Mouse (Mus musculus) kidney, postnatal 14 days (tissue): Measurements from ENCODE around the gene Fhdc1.

ENCODE experiments used
- DNase-seq: peaks from one replicate; pipeline ENCODE4 v3.0.0; 2022; ENCODE audit warnings: mixed read lengths

Gene Fhdc1

DNA sequence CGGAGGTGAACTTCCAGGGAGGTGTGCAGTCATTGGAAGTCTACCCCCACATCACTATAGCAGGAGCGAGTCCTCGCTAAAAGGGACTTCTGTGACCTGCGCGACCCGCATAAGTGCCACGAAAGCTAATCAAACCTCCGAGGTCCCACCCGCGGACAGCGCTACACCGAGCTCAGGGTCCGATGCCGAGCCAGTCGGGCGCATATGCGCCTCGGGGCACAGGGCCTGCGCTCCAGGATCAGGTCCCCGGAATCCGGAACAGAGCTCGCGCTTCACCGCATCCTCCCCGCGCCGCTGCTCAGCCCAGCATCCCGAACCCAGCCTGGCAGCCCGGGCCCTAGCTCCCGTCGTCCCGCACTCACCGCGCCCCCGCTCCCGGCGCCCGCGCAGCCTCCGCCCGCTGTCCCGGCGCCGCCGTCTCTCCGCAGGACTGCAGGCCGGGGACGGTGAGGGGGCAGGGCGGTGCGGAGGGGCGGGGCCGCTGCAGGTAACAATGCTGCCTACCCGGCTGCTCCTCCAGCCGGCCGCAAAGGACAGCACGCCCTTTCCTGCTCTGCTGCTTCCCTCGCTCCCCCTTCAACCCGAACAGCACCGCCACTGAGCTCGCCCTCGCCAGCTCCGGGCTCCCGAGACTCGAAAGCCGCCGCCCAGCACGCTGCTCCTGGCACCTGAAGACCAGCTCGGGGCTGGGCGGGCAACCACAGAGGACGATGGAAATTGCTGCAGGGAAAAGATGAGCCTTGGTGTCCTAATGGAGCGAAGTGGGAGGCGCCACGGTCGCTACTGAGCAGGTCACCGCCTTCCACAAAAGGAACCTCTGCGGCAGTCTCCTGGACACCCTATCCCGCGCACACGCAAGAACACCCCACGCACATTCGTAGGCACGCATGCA, at the start of gene Fhdc1:
Gene Fhdc1 (minus strand): TSS at position 424 of the 892 bp plus-strand sequence.
- peak; percentile 79 for DNase-seq

DNA sequence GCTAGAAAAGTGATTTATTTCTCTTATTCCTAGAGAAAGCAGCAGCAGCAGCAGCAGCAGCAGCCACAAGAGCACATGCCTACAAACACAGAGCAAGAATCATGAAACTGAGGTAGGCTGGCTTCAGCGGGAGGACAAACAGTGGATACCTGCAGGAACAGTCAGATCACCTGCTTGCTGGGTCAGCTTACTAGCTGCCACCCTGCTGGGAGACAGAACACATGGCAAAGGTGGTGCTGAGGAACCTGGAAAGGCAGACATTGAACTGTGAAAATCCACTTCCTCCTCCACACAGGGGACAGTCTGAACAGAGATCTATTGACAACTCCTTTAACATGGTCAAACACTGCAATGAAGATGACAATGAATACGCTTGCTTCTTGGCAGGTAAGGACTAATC, 48.8 kb upstream of the Fhdc1 start:
- DNase-seq: no peak

DNA sequence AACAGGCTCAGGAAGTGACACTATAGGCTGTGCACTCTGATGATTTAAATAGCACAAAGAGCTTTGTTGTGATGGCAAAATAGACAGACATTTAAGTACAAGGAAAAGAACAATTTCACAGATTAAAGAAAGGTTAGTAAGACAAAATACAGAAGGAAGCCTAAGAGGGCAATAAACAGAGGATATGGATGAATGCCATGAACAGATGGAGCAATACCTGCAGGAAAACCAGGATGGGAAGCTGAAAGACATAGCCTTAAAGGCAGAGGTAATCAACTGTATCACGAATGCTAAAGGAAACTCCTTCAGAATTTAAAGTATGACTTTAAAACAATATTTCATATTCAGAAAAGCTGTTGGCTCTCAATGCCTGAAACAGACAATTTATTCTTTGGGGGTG, 44.7 kb upstream of the Fhdc1 start:
- no peak for DNase-seq

DNA sequence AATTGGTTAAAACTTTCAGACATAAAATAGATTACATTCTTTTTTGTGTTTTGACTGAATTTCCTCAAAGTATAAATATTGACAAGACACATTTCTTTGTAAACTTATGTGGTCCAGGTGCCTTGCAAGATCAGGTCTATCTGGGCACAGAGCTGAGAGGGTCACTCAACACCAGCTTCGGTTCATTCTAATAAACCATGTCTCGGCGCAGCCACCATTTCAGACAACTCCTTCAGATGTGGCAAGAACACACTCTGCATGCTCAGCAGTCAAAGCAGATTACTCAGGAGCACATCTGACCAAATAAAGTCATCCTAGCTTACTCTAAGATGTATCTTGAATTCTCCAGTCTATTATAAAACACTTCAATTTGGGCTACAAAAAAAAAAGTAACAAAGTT, 35.9 kb upstream of the Fhdc1 start:
- DNase-seq: no peak

DNA sequence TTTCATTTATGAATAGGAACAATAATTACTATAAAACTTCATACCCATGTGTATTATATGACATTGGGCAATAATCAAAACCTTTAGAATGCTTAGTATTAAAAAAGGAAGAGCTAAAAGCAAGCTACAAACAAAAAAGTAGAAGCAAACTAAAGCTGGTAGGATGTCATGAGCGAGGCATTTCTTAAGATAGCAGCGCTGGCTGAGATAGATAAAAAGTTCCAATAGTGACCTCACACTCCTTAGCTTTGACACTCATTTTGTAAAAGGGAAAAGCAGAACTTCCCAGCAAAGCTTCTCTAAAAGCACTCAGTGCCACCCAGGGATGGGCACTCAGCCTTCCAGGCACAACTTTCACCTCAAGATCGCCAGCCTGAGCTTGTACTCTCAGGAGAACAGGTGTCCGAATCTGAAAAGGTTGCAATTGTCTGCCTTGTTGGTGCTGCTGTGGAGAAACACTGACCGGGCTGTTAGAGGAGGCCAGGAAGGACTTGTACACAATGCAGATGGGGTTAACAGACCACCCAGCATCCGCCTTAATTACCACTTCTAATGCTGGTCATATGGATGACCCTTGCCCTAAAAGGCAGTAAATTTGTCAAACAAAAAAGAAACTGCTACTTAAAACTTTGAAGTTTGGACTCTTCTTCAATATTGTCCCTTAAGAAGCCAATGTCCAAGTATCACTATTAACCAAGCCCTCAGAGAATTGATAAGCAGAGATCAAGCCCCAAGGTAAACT, 32.7 kb upstream of the Fhdc1 start:
- DNase-seq: no peak

DNA sequence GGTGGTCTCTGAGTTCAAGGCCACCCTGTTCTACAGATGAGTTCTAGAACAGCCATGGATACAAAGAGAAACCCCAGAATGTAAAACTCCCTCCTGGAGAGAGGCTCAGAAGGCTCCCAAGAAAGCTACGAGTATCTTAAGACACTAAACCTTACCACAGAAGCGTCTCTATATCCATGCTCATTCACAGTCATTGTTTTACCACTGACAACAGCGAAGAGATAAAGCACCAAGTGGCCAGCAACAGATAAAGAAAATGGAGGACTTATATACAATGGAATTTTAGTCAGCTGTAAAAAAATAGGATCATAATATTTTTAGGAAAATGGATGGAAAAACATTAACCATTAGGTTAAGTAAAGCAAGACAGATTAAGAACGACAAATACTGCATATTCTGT, 25.0 kb upstream of the Fhdc1 start:
- no peak for DNase-seq

DNA sequence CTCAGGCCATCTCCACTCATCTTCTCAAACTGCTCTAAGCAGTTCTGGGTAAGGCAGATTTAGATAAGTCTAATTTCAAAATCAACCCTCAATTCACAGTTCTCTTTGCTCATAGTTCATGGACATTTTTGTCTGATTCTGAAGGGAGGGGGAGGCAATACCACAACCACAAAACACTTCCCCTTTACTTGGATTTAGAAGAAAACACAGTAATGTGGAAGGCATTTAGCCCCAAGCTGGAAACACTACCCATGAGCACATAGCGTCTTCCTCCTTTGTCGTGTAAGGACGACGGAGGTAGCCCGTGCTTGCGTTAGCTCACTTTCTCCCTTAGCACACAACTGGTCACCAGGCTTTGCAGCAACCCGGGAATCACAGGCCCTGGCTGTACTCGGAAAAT, 24.1 kb upstream of the Fhdc1 start:
- no peak for DNase-seq

DNA sequence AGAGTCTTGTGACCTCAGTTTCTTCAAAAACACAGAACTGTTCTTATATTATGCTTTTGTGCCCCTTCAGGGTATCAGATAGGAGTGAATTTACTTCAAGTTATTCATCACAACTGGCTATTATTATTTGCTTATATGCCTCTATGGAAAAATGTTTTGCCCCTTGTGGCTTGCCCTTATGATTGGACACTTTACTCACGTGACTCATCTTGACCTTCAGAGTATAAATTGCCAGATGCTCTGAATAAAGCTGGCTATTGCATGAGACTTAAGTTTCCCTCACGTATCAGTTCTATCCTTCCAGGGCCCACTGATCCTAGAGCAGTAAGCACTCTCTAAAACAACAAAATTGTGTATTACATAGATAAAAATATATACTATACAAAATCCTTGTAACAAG, 21.9 kb upstream of the Fhdc1 start:
- no peak for DNase-seq

DNA sequence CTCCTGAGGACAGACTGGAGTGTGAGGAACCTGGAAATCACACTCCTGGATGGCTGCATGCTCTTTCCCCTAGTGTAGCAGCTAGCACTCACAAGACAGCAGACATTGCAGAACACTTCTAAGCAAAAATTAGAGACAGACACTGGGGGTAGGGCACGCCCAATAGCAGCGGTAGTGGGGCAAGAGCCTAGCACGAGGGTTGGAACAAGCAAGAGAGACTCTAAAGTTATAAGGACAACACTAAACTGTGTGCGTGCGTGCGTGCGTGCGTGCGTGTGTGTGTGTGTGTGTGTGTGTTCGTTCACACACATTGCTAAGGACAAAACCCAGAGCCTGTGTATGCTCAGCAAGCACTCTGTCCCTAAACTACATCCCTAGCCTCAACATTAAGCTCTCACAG, 20.3 kb upstream of the Fhdc1 start:
- no peak for DNase-seq

DNA sequence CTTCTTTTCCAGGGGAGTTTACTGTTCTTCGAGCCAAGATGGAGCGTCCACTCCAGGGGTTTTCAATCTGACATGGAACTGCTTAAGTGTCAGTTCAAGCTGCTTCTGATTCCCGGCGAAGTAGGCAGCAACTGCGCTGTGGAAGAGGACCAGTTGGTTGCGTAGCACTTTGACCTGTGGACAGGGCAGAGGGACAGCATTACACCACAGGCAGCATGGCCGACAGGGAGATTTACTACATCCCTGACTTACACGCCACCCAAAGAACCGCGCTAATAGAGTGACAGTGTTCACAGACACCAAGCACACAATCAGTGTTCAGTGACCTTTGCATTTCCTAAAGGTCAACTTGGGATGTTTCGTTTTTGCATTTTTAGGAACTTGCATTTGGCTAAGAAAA, 17.5 kb upstream of the Fhdc1 start:
- DNase-seq: no peak

DNA sequence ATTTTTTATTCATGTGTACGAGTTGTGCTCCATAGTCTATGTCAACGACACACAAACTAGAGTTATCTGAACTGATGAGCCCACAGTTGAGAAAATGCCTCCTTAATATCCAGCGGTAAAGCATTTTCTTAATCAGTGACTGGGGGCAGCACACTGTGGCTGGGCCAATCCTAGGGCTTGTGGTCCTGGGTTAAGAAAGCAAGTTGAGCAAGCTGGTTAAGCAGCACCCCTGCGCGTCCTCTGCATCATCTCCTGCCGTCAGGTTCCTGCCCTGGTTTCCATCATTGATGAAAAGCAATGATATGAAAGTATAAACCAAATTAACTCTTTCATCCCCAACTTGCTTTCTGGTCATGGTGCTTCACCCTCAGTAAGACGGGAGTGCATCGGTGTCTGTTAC, 12.4 kb upstream of the Fhdc1 start:
- DNase-seq: no peak

DNA sequence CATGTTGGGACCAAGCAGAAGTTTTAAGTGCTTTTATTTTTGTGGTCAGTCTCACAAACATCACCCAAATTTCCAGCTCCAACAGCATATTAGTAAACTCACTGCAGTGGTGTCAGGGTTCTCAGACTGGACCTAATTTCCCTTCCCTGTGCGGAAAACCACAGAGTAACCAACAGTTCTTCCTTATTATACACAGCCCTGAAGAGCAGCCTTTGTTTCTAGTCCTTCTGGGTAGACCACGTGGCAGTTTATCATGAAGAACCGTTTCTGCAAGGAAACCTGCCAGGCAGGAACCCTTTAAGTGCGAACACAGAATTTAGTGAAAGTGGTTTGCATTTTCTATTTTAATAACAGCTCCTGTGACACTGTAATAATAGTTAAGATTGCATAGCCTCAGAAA, 11.9 kb upstream of the Fhdc1 start:
- DNase-seq: no peak

DNA sequence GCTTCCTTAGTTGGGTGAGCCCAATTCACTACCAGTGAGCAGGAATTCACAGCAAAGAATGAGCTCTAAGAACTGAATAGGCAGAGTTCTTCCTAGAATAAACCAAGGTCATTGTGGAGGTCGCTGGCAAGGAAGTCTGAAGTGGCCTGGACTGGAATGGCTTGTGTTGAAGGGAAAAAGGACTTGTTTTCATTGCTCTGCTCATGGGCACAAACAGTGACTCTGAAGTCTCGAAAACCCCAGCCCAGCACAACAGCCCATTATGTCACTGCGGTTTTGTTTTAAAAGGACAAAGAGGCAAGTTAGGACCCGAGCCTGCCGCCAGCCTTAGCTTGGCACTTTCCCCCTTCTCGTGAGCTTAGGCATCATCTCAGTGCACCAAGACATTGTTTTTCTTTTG, 8.5 kb upstream of the Fhdc1 start:
- DNase-seq: no peak

DNA sequence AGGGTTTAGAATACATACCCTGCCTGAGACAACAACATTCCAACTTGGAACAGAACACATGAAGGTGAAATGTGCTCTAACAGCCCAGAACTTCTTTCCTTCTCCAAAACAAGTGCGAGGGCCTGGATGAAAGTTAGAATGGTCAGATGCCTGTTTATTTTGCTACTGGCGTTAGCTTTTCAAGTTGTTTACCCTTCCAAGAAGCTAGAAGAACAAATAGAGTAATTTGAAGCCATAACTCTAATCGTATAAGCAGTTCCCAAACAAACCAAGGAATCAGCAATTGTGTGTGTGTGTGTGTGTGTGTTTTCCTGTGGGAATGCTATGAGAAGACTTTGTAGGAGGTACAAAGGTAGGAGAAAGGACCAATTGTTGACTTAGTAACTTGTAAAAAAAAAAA, 4.7 kb upstream of the Fhdc1 start:
- no peak for DNase-seq

DNA sequence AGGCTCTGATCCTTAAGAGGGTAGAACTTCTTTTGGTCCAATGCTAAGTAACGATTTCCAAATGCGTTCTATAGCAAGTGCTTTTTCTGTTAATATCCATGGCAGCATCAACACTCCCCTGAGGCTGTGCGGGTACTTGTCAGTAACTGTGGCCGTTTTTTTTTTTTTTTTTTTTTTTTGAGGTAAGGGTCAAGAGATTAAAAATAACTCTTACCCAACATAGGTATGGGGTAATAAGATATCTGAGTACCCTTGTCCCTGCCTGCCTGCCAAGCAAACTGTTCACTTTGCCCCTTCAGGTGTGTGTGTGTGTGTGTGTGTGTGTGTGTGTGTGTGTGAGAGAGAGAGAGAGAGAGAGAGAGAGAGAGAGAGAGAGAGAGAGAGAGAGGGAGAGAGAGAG, 4.1 kb upstream of the Fhdc1 start:
- no peak for DNase-seq

DNA sequence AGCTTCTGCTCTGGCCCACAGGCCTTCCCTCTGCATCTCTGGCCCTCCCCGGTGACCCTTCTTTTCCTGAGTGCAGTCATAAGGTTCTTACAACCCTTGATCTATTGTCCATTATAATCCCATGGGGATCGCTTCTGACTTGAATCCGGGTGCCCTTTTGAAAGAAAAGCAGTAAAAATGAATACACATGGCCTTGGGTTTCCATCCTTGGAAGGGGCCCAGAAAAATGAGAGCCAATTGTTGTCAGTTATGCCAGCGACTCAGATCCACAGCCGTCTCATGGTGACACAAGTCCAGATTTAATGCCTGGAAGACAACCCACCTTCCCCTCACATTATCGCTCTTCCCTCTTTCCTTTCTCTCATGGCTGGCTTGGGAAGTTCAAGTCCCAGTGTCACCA, 1.9 kb upstream of the Fhdc1 start:
- DNase-seq: no peak

DNA sequence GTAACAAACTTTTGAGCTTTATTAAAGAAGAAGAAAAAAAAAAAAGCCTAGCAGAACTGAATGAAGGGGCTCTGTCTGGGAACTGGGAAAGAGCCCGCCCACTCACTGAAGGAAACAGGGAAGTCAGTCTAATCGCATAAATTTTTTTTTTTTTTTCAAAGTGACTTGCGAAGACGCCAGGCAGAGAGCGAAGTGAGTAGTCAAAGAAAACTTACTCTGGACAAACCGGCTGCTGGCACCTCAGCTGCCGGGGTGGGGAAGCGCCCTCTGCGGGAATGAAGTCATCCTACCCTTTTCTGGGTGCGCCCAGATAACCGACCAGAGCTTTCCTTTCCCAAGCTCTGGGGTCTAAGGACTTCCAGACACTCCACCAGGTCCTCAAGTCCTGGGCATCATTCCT, 875 bp upstream of the Fhdc1 start:
- peak; percentile 56 for DNase-seq

DNA sequence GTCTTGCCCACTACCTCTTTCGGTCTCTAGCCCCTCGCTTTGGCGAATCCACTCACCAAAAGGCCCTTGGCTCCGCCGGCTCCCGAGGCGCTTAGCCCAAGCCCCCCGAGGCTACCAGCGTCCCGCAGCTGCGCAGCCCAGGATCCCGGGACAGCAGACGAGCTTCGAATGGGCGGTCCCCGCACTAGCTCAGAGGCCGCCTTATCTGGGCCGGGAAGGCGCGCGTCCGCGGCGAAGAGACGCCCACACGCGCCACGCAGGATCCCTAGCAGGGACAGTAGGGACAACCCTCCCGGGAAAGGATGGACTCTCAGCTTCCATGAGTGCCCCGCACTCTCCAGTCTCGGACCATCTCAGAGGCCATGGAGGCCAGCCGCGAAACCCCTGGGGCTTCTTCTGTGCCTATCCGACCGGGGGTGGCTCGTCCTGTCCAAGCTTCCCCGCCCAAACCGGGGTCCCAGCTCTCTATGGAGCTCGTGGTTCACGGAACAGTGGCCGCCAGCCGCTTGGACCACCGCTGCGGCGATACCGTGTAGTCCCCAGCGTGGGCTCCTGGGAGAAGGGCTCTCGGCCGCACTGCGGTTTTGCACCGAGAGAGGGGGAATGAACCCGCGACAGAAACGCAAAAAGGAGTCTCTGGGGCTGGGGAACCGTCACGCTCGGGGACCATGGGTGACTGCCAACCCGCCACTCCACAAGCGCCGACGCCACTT, 780 bp downstream of the Fhdc1 start:
- DNase-seq: peak; percentile 78

DNA sequence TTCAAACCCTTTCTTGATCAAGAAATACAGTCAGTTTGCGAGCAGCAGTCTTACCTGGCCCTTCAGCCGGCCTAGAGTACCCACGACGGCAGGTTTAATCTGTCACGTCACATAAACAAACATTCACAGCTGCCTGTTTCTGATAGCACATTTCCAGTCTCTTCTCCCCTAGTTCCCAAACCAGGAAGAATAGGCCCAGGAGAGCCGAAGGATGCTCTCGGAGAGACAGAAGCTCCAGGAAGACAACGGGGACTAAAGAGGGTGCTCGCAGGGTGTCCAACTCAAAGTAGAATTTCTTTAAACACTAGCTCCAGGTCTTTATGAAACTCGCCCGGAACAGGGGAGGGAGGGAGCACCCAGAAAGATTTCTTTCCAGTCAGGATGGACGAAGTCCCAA, 1.3 kb downstream of the Fhdc1 start:
- DNase-seq: no peak

DNA sequence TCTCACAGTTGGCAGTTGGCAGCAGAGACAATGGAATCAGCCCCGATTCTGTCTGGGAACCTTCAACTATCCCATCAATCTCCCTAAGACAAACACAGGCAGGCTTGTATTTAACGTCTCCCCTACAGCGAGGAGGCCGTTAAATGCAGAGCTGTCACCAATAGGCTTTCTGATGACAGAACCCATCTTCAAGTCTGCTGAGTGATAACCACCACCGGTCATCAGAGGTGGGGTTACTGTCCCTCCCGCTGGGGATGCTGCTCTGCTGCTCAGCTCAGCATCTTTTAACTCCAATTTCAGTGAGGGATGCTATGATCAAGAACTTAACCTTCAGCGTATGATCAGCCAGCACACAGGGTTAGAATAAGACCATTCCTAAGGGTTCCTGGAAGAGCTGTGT, 2.0 kb downstream of the Fhdc1 start:
- no peak for DNase-seq

DNA sequence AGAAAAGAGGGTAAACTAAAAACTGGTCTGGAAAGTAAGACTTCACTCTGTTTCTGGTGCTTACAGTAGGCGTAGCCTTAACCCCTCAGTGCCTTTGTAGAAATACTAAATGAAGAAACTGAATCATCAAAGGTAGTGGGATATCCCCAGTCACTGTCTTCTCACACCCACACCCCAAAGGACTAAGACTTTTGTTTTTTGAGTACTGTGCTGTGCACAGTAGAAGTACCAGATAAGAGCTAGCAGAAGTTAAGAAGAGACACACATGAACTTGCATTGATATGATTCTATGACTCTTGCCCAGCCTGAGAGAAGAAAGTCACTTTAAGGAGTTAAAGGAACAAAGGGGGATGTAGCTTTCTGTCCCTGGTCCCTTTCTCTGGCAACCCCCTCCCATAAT, 2.7 kb downstream of the Fhdc1 start:
- DNase-seq: no peak

DNA sequence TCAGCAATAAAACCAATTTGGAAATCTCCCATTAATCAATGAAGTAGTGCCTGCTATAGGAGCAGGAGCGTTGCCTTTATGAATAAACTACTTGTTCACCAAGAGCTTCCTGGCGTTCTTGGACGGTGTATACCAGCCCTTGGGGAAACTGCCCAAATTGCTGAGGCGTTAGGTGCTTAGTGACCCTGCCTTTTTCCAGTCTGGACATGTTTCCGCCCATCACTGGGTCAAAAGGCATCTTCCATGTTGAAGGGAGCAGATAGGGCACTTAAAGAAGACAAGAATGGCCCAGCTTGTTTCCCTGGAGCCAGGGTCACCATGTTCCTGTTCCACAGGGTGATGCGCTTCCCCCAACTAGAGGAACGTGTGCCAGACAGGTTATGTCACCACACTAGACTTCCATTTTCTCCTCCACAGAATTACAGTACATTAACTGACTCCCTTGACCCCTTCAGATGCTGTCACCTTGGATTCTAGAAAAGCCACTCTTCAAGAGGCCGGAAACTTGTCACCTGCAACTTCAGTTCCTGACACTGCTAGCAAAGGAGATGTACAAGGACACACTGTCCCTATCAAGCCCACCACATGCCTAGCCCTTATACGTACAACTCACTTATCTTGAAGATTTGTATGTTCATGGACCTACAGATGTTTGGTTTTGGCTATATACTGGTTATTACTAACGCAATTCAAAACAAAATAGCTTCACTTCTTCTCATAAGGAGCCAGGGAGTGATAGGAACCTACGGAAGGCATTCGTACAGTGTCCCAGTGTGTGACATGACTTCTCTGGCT, 5.1 kb downstream of the Fhdc1 start:
- DNase-seq: no peak

DNA sequence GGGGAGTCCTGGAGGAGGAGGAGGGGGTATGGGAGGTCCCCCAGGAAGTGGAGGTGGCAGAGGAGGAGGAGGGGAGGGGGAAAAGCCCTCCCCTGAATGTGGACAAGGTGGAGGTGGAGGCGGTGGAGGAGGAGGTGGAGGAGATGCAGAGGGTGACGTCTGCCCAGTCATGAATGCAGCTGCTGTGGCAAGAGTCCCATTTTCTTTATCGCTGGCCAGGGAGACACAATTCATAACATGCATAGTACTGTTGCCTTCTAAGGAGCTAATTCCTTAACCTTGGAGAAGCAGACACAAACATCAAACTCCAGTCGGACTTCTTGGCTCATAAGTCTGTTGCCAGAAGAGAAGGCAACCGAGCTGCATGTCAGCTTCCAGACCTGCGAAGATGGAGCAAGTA, 5.8 kb downstream of the Fhdc1 start:
- DNase-seq: no peak
